Mouse (Mus musculus) duodenum, adult 2 months (tissue): ENCODE data around the gene Trp53rka. TPM values are rescaled to one million over a fixed set of nuclear protein-coding genes. Genes with fewer than 3 reads are reported as not detected.

Experiments
- polyA plus RNA-seq: library from polyadenylated mRNA; depleted of rRNA; stranded (reverse); fragments of >200 nt; gene quantifications from 2 replicates; pipeline ENCODE4 v1.2.3, GENCODE M21; 2012; ENCODE audit warnings: low replicate concordance; rRNA removed

Gene Trp53rka
- 7.7 and 15.2 TPM in 2 replicates for polyA plus RNA-seq

DNA sequence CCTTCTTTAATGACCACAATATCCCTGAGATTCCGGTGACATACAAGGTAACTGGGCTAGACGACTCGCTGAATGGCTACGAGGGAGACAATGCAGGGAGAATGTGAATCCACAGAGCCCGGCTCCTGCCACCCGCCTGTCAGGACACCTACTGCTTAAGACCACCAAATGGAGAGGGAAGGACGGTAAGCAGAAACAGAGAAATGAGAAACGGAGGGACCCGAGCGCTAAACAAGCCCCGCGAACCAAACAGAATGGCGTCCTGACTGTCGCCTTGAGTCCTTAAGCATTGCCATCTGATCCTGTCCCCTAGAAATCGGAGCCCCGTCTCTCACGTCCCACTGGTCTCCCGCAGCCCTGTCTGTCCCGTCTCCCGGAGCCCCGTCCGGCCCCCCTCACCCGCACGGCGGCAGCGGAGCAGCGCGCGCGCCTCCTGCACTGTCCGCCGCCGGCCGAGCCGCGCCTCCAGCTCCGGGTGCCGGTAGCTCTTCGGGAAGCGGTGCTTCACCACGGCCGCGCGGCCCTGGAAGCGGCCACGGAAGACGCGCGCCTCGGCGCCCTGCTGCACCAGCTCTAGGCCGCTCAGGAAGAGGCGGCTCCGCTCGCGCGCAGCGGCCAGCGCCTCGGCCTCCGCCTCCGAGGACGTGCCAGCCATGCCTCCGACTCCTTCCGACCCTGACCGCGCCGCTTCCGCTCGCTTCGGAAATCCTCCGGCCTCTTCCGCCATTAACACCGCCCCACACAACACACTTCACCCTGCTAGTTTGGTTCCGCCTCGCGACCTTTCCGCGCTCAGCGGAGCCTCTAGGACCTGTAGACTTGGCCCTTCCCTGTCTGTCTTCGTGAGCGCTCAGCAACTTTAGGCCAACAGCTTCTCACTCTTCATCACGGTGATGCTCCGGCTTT lies at the start of gene Trp53rka:
Gene Trp53rka, minus strand, starts transcription at position 677 of the 906 bp plus-strand sequence.

DNA sequence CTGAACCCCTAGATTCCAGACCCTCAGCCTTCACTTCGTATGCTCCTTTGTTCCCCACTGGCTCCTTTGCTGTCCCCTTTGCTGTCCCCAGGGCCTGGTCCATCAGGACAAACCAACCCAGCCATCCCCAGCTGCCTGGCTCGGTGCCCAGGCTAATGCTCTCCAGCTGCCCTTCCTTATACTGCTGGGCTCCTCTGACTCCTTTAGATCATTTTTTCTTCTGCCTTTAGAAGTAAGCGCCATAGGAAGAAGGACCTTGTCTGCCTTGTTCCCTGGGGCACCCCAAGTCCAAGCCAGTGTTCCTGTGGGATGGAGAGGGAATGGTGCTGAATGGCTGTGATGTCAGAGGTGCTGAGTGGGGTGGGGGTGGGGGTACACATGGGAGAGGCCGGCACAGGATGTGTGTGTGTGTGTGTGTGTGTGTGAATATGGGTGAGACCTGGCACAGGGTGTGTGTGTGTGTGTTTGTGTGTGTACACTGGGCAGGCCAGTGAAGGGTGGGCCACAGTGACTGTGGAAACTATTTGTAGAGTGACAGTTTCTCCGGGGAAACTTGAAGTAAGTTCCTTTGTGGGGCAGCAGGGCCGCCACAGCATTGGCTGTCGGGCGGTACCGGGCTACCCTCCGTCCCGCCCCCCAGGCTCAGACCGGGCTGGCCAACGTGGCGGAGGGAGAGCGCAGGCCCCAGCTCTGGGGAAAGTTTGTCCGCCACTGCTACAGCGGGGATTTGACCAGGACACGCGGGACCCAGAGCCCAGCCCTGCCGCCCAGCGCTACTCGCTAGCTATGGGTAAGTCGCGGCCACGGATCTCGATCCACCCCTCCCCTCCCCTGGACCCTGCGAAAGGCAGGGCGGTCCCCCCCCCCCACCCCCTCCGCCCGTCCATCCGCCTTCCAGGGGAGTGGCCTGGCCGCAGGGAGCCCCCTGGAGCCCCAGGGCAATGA lies 10.4 kb upstream of the Trp53rka start, which contains the start of gene Slc2a10:
Gene Slc2a10, plus strand, starts transcription at position 529 of the 945 bp plus-strand sequence.

DNA sequence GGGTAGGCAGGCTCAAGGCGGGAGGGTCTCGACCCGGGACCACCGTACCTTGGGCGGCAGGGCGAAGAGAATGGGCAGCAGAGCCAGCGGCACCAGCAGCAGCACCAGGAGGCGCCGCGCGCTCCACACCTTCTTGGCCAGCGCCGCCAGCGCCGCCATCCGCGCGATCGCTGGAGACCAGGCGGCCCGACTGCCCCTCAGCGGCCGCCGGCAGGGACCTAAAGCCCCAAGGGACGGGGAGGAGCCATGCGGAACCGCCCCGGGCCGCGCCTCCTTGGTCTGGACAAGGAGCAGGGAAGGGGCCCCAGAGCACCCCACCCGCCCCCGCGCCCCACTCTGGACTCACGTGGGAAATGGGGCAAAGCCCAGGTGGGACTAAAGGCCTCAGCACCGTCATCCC lies 20.1 kb downstream of the Trp53rka start, which contains the start of gene Slc13a3:
Gene Slc13a3, minus strand, starts transcription at position 228 of the 400 bp plus-strand sequence.

Other genes starting within 250 kb of the Trp53rka start
- 147 and 296 TPM in 2 replicates for gene Slc35c2, start 205.5 kb downstream of the Trp53rka start, polyA plus RNA-seq
- gene Elmo2, start 166.8 kb downstream of the Trp53rka start, polyA plus RNA-seq: 38.8 and 72.5 TPM in 2 replicates
- gene Zfp663, start 124.6 kb downstream of the Trp53rka start, polyA plus RNA-seq: not detected in 2 replicates
- gene Zfp334, start 105.1 kb downstream of the Trp53rka start, polyA plus RNA-seq: 0.15 and 0.27 TPM in 2 replicates
- gene Ocstamp, start 92.9 kb downstream of the Trp53rka start, polyA plus RNA-seq: 0.67 and 2.5 TPM in 2 replicates
- gene Slc13a3, start 20.1 kb downstream of the Trp53rka start, polyA plus RNA-seq: 0.11 and 0.70 TPM in 2 replicates
- gene Slc2a10, start 10.5 kb upstream of the Trp53rka start, polyA plus RNA-seq: 2.9 and 8.0 TPM in 2 replicates
- 1.1 and 21.4 TPM in 2 replicates for gene Eya2, start 101.7 kb upstream of the Trp53rka start, polyA plus RNA-seq